In the genomic region with DNA sequence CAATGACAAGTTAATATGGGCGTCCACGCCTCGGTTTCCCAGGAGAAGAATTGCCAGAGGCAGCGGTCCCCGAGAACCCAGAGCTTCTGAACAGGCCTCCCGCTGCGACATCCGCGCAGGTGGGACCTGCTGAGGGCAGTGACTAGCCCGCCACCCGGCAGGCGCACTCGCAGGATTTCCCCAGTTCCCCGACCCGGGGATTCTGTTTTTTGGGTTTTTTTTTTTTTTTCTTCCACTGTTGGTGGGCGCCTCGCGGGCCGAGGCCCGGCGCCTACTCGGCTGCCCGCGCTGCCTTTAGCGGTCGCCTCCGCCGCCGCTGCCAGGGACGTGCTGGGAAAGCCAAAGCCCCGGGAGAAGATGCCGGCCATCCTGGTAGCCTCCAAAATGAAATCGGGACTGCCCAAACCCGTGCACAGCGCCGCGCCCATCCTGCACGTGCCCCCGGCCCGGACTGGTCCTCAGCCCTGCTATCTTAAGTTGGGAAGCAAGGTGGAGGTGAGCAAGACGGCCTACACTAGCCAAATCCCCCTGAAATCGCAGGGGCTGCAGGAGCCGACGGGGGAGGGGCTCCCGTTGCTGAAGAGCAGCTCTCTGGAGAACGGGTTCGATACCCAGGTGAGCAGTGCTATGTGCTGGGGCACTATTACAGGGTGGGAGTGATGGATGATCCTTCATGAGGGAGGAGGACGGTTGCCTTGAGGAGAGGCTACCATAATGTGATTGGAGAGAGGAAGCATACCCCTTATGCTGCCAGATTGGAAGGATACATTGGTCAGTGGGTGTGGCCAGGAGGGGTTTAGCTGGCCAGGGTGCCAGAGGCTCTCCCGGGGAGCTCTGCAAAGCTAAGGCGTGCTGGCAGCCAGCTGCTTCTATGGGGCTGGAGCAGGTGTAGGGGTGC, we compare ENCODE assay signal across 8 mouse cellular contexts.
DNase-seq lines count a peak whose midpoint lies in the region; ATAC-seq lines count a peak whose summit lies in the region.

No protein-coding gene starts in this region.

- H3K27ac ChIP-seq in heart, embryonic 14.5 days (replicated peaks in 1 of 2; ENCODE audit: control insufficient read depth in 1 of 2, insufficient read depth in 1 of 2, low read depth in 2 of 2, low read length in 2 of 2) = peak overlapping the region; percentile 57 to 80
- H3K27ac ChIP-seq in liver, embryonic 11.5 days (ENCODE audit: low read depth, low read length) = no peak overlapping the region

- peak; percentile 29 for DNase-seq in ovary, postnatal 36 days (ENCODE audit: low spot score)
- DNase-seq in ovary, postnatal 14 days (ENCODE audit: low spot score) = no peak
- peak; percentile 69 to 70 for DNase-seq in cerebellum, postnatal 10 days
- DNase-seq in liver, embryonic 11.5 days (ENCODE audit: low spot score) = no peak
- peak; percentile 11 for DNase-seq in splenic B cell, adult 2 months (ENCODE audit: low read depth, low spot score)
- no peak for DNase-seq in gastrocnemius, postnatal 25 days
- no peak for DNase-seq in yolk sac, embryonic 10.5 days (ENCODE audit: low spot score)

- no peak for ATAC-seq in heart, embryonic 14.5 days (ENCODE audit: insufficient number of reproducible peaks, insufficient read depth, low FRiP score, low read depth)
- no peak for ATAC-seq in liver, embryonic 11.5 days (replicated peaks; ENCODE audit: low FRiP score)

- H3K4me1 ChIP-seq in heart, embryonic 14.5 days (ENCODE audit: control insufficient read depth in 2 of 2, insufficient read depth in 2 of 2, low read length in 2 of 2) = peaks cover 32 to 51% of the 10 kb centered on the region in 2 experiments
- peaks cover 6% of the 10 kb centered on the region; the same call in 1 of the 2 replicates for H3K4me1 ChIP-seq in liver, embryonic 11.5 days (replicated peaks; ENCODE audit: control insufficient read depth, insufficient read depth, low read length)

- H3K36me3 ChIP-seq in heart, embryonic 14.5 days (ENCODE audit: control insufficient read depth, insufficient read depth, low read length) = 0 out of 2 replicates have a peak, but pooled peaks cover 3% of the 10 kb centered on the region
- H3K36me3 ChIP-seq in liver, embryonic 11.5 days (ENCODE audit: control insufficient read depth, insufficient read depth, low read length) = no peaks in the 10 kb centered on the region
- no peaks in the 10 kb centered on the region for H3K36me3 ChIP-seq in splenic B cell, adult 2 months (ENCODE audit: control insufficient read depth, insufficient read depth, low read length, poor library complexity, severe bottlenecking)

- H3K9me3 ChIP-seq in heart, embryonic 14.5 days (ENCODE audit: control insufficient read depth, low read length) = no peaks in the 10 kb centered on the region
- H3K9me3 ChIP-seq in liver, embryonic 11.5 days (ENCODE audit: control insufficient read depth, low read length) = no peaks in the 10 kb centered on the region

- peaks cover 10% of the 10 kb centered on the region; the same call in 1 of the 2 replicates for H3K27me3 ChIP-seq in heart, embryonic 14.5 days (ENCODE audit: control insufficient read depth, insufficient read depth, low read length)
- peaks cover 51% of the 10 kb centered on the region for H3K27me3 ChIP-seq in liver, embryonic 11.5 days (replicated peaks; ENCODE audit: control insufficient read depth, insufficient read depth, low read length)
- no peaks in the 10 kb centered on the region for H3K27me3 ChIP-seq in splenic B cell, adult 2 months (ENCODE audit: control insufficient read depth, insufficient read depth, low read length, poor library complexity, severe bottlenecking)

- WGBS in heart, embryonic 14.5 days = 2% methylated on average over 50 of the region's 50 CpGs
- WGBS in liver, embryonic 11.5 days = 3% methylated on average over 50 of the region's 50 CpGs

- peak overlapping the region; percentile 63 to 73 for H3K4me3 ChIP-seq in heart, embryonic 14.5 days (ENCODE audit: control insufficient read depth in 1 of 2, insufficient read depth in 1 of 2, low read depth in 1 of 2, low read length in 2 of 2)
- peak overlapping the region; percentile 60 for H3K4me3 ChIP-seq in liver, embryonic 11.5 days (ENCODE audit: low read depth, low read length)

- peak overlapping the region; percentile 92 for H3K4me2 ChIP-seq in heart, embryonic 14.5 days (ENCODE audit: low read length)
- peak overlapping the region; percentile 99 for H3K4me2 ChIP-seq in liver, embryonic 11.5 days

- H3K9ac ChIP-seq in heart, embryonic 14.5 days (ENCODE audit: low read length) = peak overlapping the region; percentile 83
- peak overlapping the region; percentile 48 for H3K9ac ChIP-seq in liver, embryonic 11.5 days (ENCODE audit: low read depth, low read length)

Comparison
In these comparisons a context has a peak if more than half of its experiments do, and no peak if none do; other contexts are left out.
1. DNase-seq: peak in ovary, postnatal 36 days (single experiment), cerebellum, postnatal 10 days (2 of 2) and splenic B cell, adult 2 months (single experiment); none in ovary, postnatal 14 days (single experiment), liver, embryonic 11.5 days (single experiment), gastrocnemius, postnatal 25 days (single experiment) and yolk sac, embryonic 10.5 days (single experiment).